Mouse (Mus musculus): ENCODE data around the gene Lama2. TPM values are rescaled to one million over a fixed set of nuclear protein-coding genes. Genes with fewer than 3 reads are reported as not detected.

Gene Lama2
- total RNA-seq, 2 experiments from 2014 or later: 227 to 259 TPM

GRCm38 (mm10) chr10:27387531-27387930 lies 232.0 kb downstream of the Lama2 start:
- DNase-seq (ENCODE audit: low spot score in 2 of 2): no peak

- DNase-seq (ENCODE audit: low spot score in 2 of 2): no peak
Observed at GRCm38 (mm10) chr10:27384636-27385035, 234.9 kb downstream of the Lama2 start.

GRCm38 (mm10) chr10:27382887-27383609 lies 236.5 kb downstream of the Lama2 start:
- DNase-seq (ENCODE audit: low spot score in 2 of 2): no peak

- DNase-seq (ENCODE audit: low spot score in 2 of 2): no peak
Observed at GRCm38 (mm10) chr10:27378286-27378685, 241.3 kb downstream of the Lama2 start.

- DNase-seq (ENCODE audit: low spot score in 2 of 2): no peak
Observed at GRCm38 (mm10) chr10:27344278-27344677, 275.3 kb downstream of the Lama2 start.

- DNase-seq (ENCODE audit: low spot score in 2 of 2): no peak
Observed at GRCm38 (mm10) chr10:27322410-27322990, 297.1 kb downstream of the Lama2 start.

GRCm38 (mm10) chr10:27307444-27307843 lies 312.1 kb downstream of the Lama2 start:
- no peak for DNase-seq (ENCODE audit: low spot score in 2 of 2)

GRCm38 (mm10) chr10:27305301-27305700 lies 314.3 kb downstream of the Lama2 start:
- DNase-seq (ENCODE audit: low spot score in 2 of 2): no peak

- DNase-seq (ENCODE audit: low spot score in 2 of 2): no peak
Observed at GRCm38 (mm10) chr10:27285098-27285860, 334.3 kb downstream of the Lama2 start.

- DNase-seq (ENCODE audit: low spot score in 2 of 2): no peak
Observed at GRCm38 (mm10) chr10:27267432-27267831, 352.1 kb downstream of the Lama2 start.

GRCm38 (mm10) chr10:27265812-27266211 lies 353.7 kb downstream of the Lama2 start:
- DNase-seq (ENCODE audit: low spot score in 2 of 2): no peak

GRCm38 (mm10) chr10:27264713-27265112 lies 354.8 kb downstream of the Lama2 start:
- DNase-seq (ENCODE audit: low spot score in 2 of 2): no peak

- DNase-seq (ENCODE audit: low spot score in 2 of 2): no peak
Observed at GRCm38 (mm10) chr10:27249741-27250140, 369.8 kb downstream of the Lama2 start.

- no peak for DNase-seq (ENCODE audit: low spot score in 2 of 2)
Observed at GRCm38 (mm10) chr10:27234755-27235154, 384.8 kb downstream of the Lama2 start.

- no peak for DNase-seq (ENCODE audit: low spot score in 2 of 2)
Observed at GRCm38 (mm10) chr10:27233577-27233976, 386.0 kb downstream of the Lama2 start.

- no peak for DNase-seq (ENCODE audit: low spot score in 2 of 2)
Observed at GRCm38 (mm10) chr10:27223815-27224375, 395.7 kb downstream of the Lama2 start.

GRCm38 (mm10) chr10:27222639-27223315 lies 396.8 kb downstream of the Lama2 start:
- DNase-seq (ENCODE audit: low spot score in 2 of 2): no peak

GRCm38 (mm10) chr10:27219698-27220097 lies 399.9 kb downstream of the Lama2 start:
- no peak for DNase-seq (ENCODE audit: low spot score in 2 of 2)

- no peak for DNase-seq (ENCODE audit: low spot score in 2 of 2)
Observed at GRCm38 (mm10) chr10:27207320-27207719, 412.2 kb downstream of the Lama2 start.

GRCm38 (mm10) chr10:27198443-27198842 lies 421.1 kb downstream of the Lama2 start:
- DNase-seq (ENCODE audit: low spot score in 2 of 2): no peak
